Mouse (Mus musculus) kidney, postnatal 0 days (tissue): ENCODE measurements around the gene Atxn7l1. TPM values are rescaled to one million over a fixed set of nuclear protein-coding genes. Genes with fewer than 3 reads are reported as not detected.

Experiments
- ATAC-seq: fragments of 200-750 bp; cut with Nextera tagmentation; replicated peaks from 2 replicates; pipeline ENCODE4 v1.8.0; 2017; ENCODE audit warnings: low read depth, moderate number of reproducible peaks, moderate TSS enrichment, moderate library complexity; ENCODE audit not compliant: low FRiP score
- DNase-seq: peaks from one replicate; pipeline ENCODE4 v3.0.0-alpha.2; 2016; ENCODE audit warnings: low spot score
- H3K27ac ChIP-seq: fragments of 300-500 bp; sonication (generic); 2 replicates; pipeline ENCODE4 v1.5.1; 2014; ENCODE audit warnings: mild to moderate bottlenecking
- H3K27me3 ChIP-seq: fragments of 300-500 bp; sonication (generic); 2 replicates; pipeline ENCODE4 v1.6.1; 2014; ENCODE audit warnings: low read length, mixed read lengths; ENCODE audit not compliant: insufficient read depth
- H3K36me3 ChIP-seq: fragments of 300-500 bp; sonication (generic); 2 replicates; pipeline ENCODE4 v1.6.1; 2014; ENCODE audit warnings: low read length, mixed read lengths; ENCODE audit not compliant: insufficient read depth
- H3K4me1 ChIP-seq: fragments of 300-500 bp; sonication (generic); replicated peaks from 2 replicates; pipeline ENCODE4 v1.6.1; 2014; ENCODE audit warnings: antibody characterized with exemption, low read length, mixed read lengths; ENCODE audit not compliant: insufficient read depth
- H3K4me2 ChIP-seq: fragments of 300-500 bp; sonication (generic); 2 replicates; pipeline ENCODE4 v1.6.1; 2014; ENCODE audit warnings: mild to moderate bottlenecking, low read length, moderate library complexity, mixed read lengths
- H3K4me3 ChIP-seq: fragments of 300-500 bp; sonication (generic); replicated peaks from 2 replicates; pipeline ENCODE4 v1.5.1; 2014; ENCODE audit warnings: low read depth, low read length
- H3K9ac ChIP-seq: fragments of 300-500 bp; sonication (generic); 2 replicates; pipeline ENCODE4 v1.6.1; 2014; ENCODE audit warnings: low read depth, low read length
- H3K9me3 ChIP-seq: fragments of 300-500 bp; sonication (generic); replicated peaks from 2 replicates; pipeline ENCODE4 v1.6.1; 2016; ENCODE audit warnings: low read length, inconsistent platforms, mixed read lengths
- CTCF ChIP-seq: IDR thresholded peaks from 2 replicates; pipeline ENCODE4 v1.5.1; 2016; ENCODE audit warnings: antibody characterized with exemption, low read depth, mild to moderate bottlenecking, moderate library complexity
- WGBS: fragments of 180-500 bp; shearing (Covaris S2); extraction: QIAGEN DNeasy Blood & Tissue Kit; methylation state at CpG from one replicate; pipeline ENCODE4 v1.1.7; 2014; 5-methylcytosine and 5-hydroxymethylcytosine counted together
- polyA plus RNA-seq: library from polyadenylated mRNA; unstranded; fragments of >200 nt; fragmentation: Nextera tagmentation; extraction: Ambion mirVana; gene quantifications from 2 replicates; pipeline ENCODE4 v1.2.1, GENCODE M21; 2015

The Atxn7l1 gene
- polyA plus RNA-seq, 1 experiment from 2014 or later = 9.3 TPM

GRCm38 (mm10) chr12:33129410-33129809 is 18.1 kb upstream of the Atxn7l1 start:
- no peak overlapping the region for H3K9ac ChIP-seq
- no peak for TF ChIP-seq CTCF
- ATAC-seq (no peak), DNase-seq (no peak)
- H3K4me2 ChIP-seq = no peak overlapping the region
- H3K4me3 ChIP-seq = no peak overlapping the region
- H3K36me3 ChIP-seq = no peaks in the 10 kb centered on the region
- no peaks in the 10 kb centered on the region for H3K9me3 ChIP-seq
- WGBS = 19% methylated on average over 4 of the region's 4 CpGs
- no peaks in the 10 kb centered on the region for H3K27me3 ChIP-seq
- H3K27ac ChIP-seq = no peak overlapping the region
- H3K4me1 ChIP-seq = no peaks in the 10 kb centered on the region

GRCm38 (mm10) chr12:33130401-33130800 is 17.1 kb upstream of the Atxn7l1 start:
- WGBS = 44% methylated on average over 8 of the region's 8 CpGs
- no peak for ATAC-seq
- no peak for DNase-seq
- Histone ChIP-seq H3K9me3 (no peaks in the 10 kb centered on the region), H3K4me1 (no peaks in the 10 kb centered on the region), H3K36me3 (no peaks in the 10 kb centered on the region), H3K4me3 (no peak overlapping the region), H3K27ac (no peak overlapping the region), H3K27me3 (no peaks in the 10 kb centered on the region), H3K4me2 (no peak overlapping the region), H3K9ac (no peak overlapping the region)
- TF ChIP-seq CTCF = no peak

GRCm38 (mm10) chr12:33131796-33132195 is 15.7 kb upstream of the Atxn7l1 start:
- no peak overlapping the region for H3K9ac ChIP-seq
- ATAC-seq (no peak), DNase-seq (peak; percentile 29)
- TF ChIP-seq CTCF = no peak
- H3K27ac ChIP-seq = no peak overlapping the region
- WGBS = 51% methylated on average over 7 of the region's 7 CpGs
- H3K4me2 ChIP-seq = no peak overlapping the region
- no peak overlapping the region for H3K4me3 ChIP-seq
- no peaks in the 10 kb centered on the region for H3K36me3 ChIP-seq
- H3K27me3 ChIP-seq = no peaks in the 10 kb centered on the region
- H3K9me3 ChIP-seq = no peaks in the 10 kb centered on the region
- H3K4me1 ChIP-seq = no peaks in the 10 kb centered on the region

GRCm38 (mm10) chr12:33137857-33138256 is 9.6 kb upstream of the Atxn7l1 start:
- DNase-seq = no peak
- Histone ChIP-seq H3K27me3 (no peaks in the 10 kb centered on the region), H3K9me3 (no peaks in the 10 kb centered on the region), H3K4me3 (no peak overlapping the region), H3K4me2 (no peak overlapping the region), H3K27ac (no peak overlapping the region), H3K36me3 (no peaks in the 10 kb centered on the region), H3K9ac (no peak overlapping the region), H3K4me1 (no peaks in the 10 kb centered on the region)
- TF ChIP-seq CTCF = no peak
- no peak for ATAC-seq
- 79% methylated on average over 1 of the region's 1 CpGs for WGBS

- peak; percentile 37 for DNase-seq
- 51% methylated on average over 3 of the region's 3 CpGs for WGBS
- H3K9ac ChIP-seq = no peak overlapping the region
Measured at GRCm38 (mm10) chr12:33139083-33139482, 8.4 kb upstream of the Atxn7l1 start.

GRCm38 (mm10) chr12:33144456-33144855 is 3.0 kb upstream of the Atxn7l1 start:
- 69% methylated on average over 8 of the region's 8 CpGs for WGBS
- Histone ChIP-seq H3K4me3 (no peak overlapping the region), H3K9ac (no peak overlapping the region), H3K27me3 (no peaks in the 10 kb centered on the region), H3K9me3 (no peaks in the 10 kb centered on the region), H3K4me1 (peaks cover 14% of the 10 kb centered on the region), H3K36me3 (no peaks in the 10 kb centered on the region), H3K4me2 (no peak overlapping the region), H3K27ac (no peak overlapping the region)
- no peak for TF ChIP-seq CTCF
- DNase-seq (no peak), ATAC-seq (no peak)

More at GRCm38 (mm10) chr12:33139083-33139482, 8.4 kb upstream of the Atxn7l1 start:
- no peak overlapping the region for H3K27ac ChIP-seq
- ATAC-seq = 0 out of 2 replicates have a peak, but pooled peaks have one; percentile 46
- H3K4me3 ChIP-seq = no peak overlapping the region
- H3K4me2 ChIP-seq = no peak overlapping the region
- no peaks in the 10 kb centered on the region for H3K9me3 ChIP-seq
- H3K36me3 ChIP-seq = no peaks in the 10 kb centered on the region
- H3K27me3 ChIP-seq = no peaks in the 10 kb centered on the region
- no peaks in the 10 kb centered on the region for H3K4me1 ChIP-seq
- TF ChIP-seq CTCF = no peak

- DNase-seq (peak; percentile 39), ATAC-seq (peak; percentile 42)
- H3K36me3 ChIP-seq = no peaks in the 10 kb centered on the region
- H3K27ac ChIP-seq = no peak overlapping the region
- H3K4me1 ChIP-seq = peaks cover 14% of the 10 kb centered on the region
- TF ChIP-seq CTCF = no peak
- peak overlapping the region; percentile 54 for H3K9ac ChIP-seq
- peak overlapping the region; percentile 83 for H3K4me2 ChIP-seq
- H3K4me3 ChIP-seq = peak overlapping the region; percentile 69
- 6% methylated on average over 29 of the region's 29 CpGs for WGBS
- H3K9me3 ChIP-seq = no peaks in the 10 kb centered on the region
- no peaks in the 10 kb centered on the region for H3K27me3 ChIP-seq
Measured at GRCm38 (mm10) chr12:33146622-33147433, 665 bp upstream of the Atxn7l1 start.
